Mouse (Mus musculus): ENCODE results near the gene Akap7. TPM values are rescaled to one million over a fixed set of nuclear protein-coding genes. Genes with fewer than 3 reads are reported as not detected.

Akap7 gene
- polyA plus RNA-seq (2015; fragmentation: Nextera tagmentation; extraction: Ambion mirVana), result 14.5 and 16.2 TPM in 2 replicates

DNA sequence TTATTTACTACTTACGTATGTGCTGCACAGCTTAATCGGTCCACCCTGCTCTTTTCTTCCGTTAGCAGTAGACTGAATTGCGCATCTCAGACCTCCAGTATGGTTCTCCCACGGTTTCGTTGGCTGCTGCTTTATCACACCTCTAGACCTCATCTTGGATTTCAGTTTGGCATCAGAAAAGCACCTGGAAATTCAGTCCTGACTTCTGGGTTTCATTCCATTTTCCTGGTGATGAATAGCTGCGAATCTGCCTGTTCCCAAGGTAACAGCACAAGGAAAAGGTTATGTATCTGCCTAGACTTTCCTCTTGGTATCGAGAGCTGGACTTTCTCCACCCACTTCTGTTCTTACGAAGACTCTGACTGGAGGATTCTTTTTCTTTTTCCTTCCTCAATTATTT is at the start of gene Akap7:
Gene Akap7, minus strand, starts transcription at position 101 of the 400 bp plus-strand sequence.
- Histone ChIP-seq H3K4me3 (no peak within 1 kb of the TSS), H3K9me3 (replicated peaks) (no peaks in the 10 kb centered on the region), H3K36me3 (ENCODE audit: poor library complexity, severe bottlenecking) (no peaks in the 10 kb centered on the region), H3K27ac (no peak within 1 kb of the TSS), H3K4me2 (no peak within 1 kb of the TSS), H3K4me1 (peaks cover 15% of the 10 kb centered on the region), H3K9ac (no peak within 1 kb of the TSS), H3K27me3 (no peaks in the 10 kb centered on the region)
- no peak for ATAC-seq
- 93% methylated on average over 9 of the region's 9 CpGs for WGBS

- Histone ChIP-seq H3K27ac (no peak overlapping the region), H3K4me3 (no peak overlapping the region), H3K36me3 (ENCODE audit: poor library complexity, severe bottlenecking) (no peaks in the 10 kb centered on the region), H3K4me2 (no peak overlapping the region), H3K27me3 (no peaks in the 10 kb centered on the region), H3K4me1 (no peaks in the 10 kb centered on the region), H3K9me3 (replicated peaks) (no peaks in the 10 kb centered on the region), H3K9ac (no peak overlapping the region)
- no peak for ATAC-seq
- WGBS, result 90% methylated on average over 7 of the region's 7 CpGs
These were observed 46.7 kb upstream of the Akap7 start for GRCm38 (mm10) chr10:25354390-25354789.

DNA sequence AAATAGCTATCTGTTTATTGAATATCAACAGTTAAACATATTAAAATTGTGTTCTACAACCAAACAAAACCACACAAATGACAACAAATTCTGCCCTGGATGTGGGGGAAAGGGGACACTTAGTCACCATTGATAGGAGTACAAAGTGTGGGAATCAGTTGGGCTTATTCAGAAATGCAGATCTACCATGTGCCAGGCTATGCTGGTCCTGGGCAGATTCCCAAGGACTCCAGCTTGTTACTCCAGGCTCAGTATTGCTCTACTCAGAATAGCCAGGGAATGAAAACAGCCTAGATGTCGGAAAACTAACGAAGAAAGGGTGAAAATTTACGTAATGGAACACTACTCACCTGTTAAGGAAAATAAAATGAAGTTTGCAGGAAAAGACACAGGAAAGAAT is 46.3 kb upstream of the Akap7 start:
- H3K4me2 ChIP-seq, result no peak overlapping the region
- H3K27me3 ChIP-seq, result no peaks in the 10 kb centered on the region
- no peaks in the 10 kb centered on the region for H3K9me3 ChIP-seq (replicated peaks)
- no peak overlapping the region for H3K4me3 ChIP-seq
- no peak for ATAC-seq
- H3K9ac ChIP-seq, result no peak overlapping the region
- no peaks in the 10 kb centered on the region for H3K36me3 ChIP-seq (ENCODE audit: poor library complexity, severe bottlenecking)
- WGBS, result 96% methylated on average over 3 of the region's 3 CpGs
- no peak overlapping the region for H3K27ac ChIP-seq
- no peaks in the 10 kb centered on the region for H3K4me1 ChIP-seq

GRCm38 (mm10) chr10:25342801-25343200 is 35.1 kb upstream of the Akap7 start:
- Histone ChIP-seq H3K4me1 (no peaks in the 10 kb centered on the region), H3K4me3 (no peak overlapping the region), H3K9me3 (replicated peaks) (no peaks in the 10 kb centered on the region), H3K4me2 (no peak overlapping the region), H3K27me3 (no peaks in the 10 kb centered on the region), H3K27ac (no peak overlapping the region), H3K9ac (no peak overlapping the region), H3K36me3 (ENCODE audit: poor library complexity, severe bottlenecking) (no peaks in the 10 kb centered on the region)
- ATAC-seq, result no peak

GRCm38 (mm10) chr10:25340675-25341074 is 33.0 kb upstream of the Akap7 start:
- 97% methylated on average over 5 of the region's 5 CpGs for whole genome bisulfite sequencing
- Histone ChIP-seq H3K4me3 (no peak overlapping the region), H3K27ac (no peak overlapping the region), H3K4me2 (no peak overlapping the region), H3K36me3 (ENCODE audit: poor library complexity, severe bottlenecking) (no peaks in the 10 kb centered on the region), H3K27me3 (no peaks in the 10 kb centered on the region), H3K9me3 (replicated peaks) (no peaks in the 10 kb centered on the region), H3K9ac (no peak overlapping the region), H3K4me1 (no peaks in the 10 kb centered on the region)
- no peak for ATAC-seq

DNA sequence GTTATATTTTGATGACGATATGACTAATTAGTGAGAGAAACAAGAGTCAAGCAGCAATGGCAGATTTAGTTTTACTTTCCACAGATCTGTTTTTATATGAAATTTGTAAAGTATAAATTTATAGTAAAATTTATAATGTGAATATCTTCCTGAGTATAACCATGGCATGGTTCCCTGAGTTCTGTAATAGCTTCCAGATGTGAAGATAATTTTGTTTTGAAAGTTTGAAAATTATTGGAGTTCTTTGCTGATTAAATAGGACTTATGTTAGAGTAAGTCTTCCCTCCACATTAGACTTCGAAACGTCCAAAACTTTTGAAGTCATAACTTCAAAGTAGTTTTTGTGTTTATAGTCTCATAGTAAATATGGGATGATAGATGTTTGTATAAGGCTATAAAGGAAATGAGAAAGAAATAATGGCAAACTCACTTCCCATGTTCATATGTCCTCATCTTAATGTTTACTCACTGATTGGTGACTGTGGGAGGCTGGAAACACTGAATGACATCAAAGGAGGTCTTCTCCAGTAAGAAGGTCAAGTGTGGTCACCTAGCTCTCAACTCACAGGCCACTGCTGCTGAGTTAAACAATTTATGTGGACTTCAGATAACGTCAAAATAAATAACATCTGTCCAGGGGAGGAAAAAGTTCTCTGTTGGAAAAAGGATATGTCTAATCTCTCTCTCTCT is 25.9 kb upstream of the Akap7 start:
- Histone ChIP-seq H3K27ac (no peak overlapping the region), H3K9me3 (replicated peaks) (no peaks in the 10 kb centered on the region), H3K36me3 (ENCODE audit: poor library complexity, severe bottlenecking) (no peaks in the 10 kb centered on the region), H3K27me3 (no peaks in the 10 kb centered on the region), H3K4me3 (no peak overlapping the region), H3K9ac (no peak overlapping the region), H3K4me1 (no peaks in the 10 kb centered on the region), H3K4me2 (no peak overlapping the region)
- 80% methylated on average over 4 of the region's 4 CpGs for WGBS
- ATAC-seq, result no peak

GRCm38 (mm10) chr10:25331321-25332049 is 23.8 kb upstream of the Akap7 start:
- H3K27me3 ChIP-seq, result no peaks in the 10 kb centered on the region
- no peak overlapping the region for H3K4me3 ChIP-seq
- 0 out of 2 replicates have a peak, but pooled peaks have one; percentile 27 for ATAC-seq
- no peaks in the 10 kb centered on the region for H3K9me3 ChIP-seq (replicated peaks)
- no peak overlapping the region for H3K4me2 ChIP-seq
- no peak overlapping the region for H3K9ac ChIP-seq
- no peaks in the 10 kb centered on the region for H3K4me1 ChIP-seq
- no peak overlapping the region for H3K27ac ChIP-seq
- WGBS, result 61% methylated on average over 9 of the region's 9 CpGs
- H3K36me3 ChIP-seq (ENCODE audit: poor library complexity, severe bottlenecking), result no peaks in the 10 kb centered on the region

GRCm38 (mm10) chr10:25330094-25330493 is 22.4 kb upstream of the Akap7 start:
- Histone ChIP-seq H3K4me1 (peaks cover 10% of the 10 kb centered on the region; the same call in 1 of the 2 replicates), H3K4me2 (no peak overlapping the region), H3K27me3 (no peaks in the 10 kb centered on the region), H3K4me3 (no peak overlapping the region), H3K9ac (no peak overlapping the region), H3K27ac (no peak overlapping the region), H3K9me3 (replicated peaks) (no peaks in the 10 kb centered on the region), H3K36me3 (ENCODE audit: poor library complexity, severe bottlenecking) (no peaks in the 10 kb centered on the region)
- ATAC-seq, result no peak
- 90% methylated on average over 7 of the region's 7 CpGs for WGBS

- H3K9me3 ChIP-seq (replicated peaks), result no peaks in the 10 kb centered on the region
- no peaks in the 10 kb centered on the region for H3K36me3 ChIP-seq (ENCODE audit: poor library complexity, severe bottlenecking)
- H3K4me3 ChIP-seq, result no peak overlapping the region
- no peak overlapping the region for H3K4me2 ChIP-seq
- H3K9ac ChIP-seq, result no peak overlapping the region
- no peaks in the 10 kb centered on the region for H3K27me3 ChIP-seq
- H3K4me1 ChIP-seq, result peaks cover 10% of the 10 kb centered on the region; the same call in 1 of the 2 replicates
- 81% methylated on average over 6 of the region's 6 CpGs for WGBS
- no peak overlapping the region for H3K27ac ChIP-seq
- ATAC-seq, result no peak
These were observed 19.8 kb upstream of the Akap7 start for GRCm38 (mm10) chr10:25327511-25327910.

- 0 out of 2 replicates have a peak, but pooled peaks have one; percentile 13 for ATAC-seq
- H3K9me3 ChIP-seq (replicated peaks), result no peaks in the 10 kb centered on the region
- H3K4me3 ChIP-seq, result no peak overlapping the region
- H3K9ac ChIP-seq, result no peak overlapping the region
- H3K4me1 ChIP-seq, result peaks cover 10% of the 10 kb centered on the region; the same call in 1 of the 2 replicates
- no peaks in the 10 kb centered on the region for H3K27me3 ChIP-seq
- 25% methylated on average over 4 of the region's 4 CpGs for WGBS
- H3K4me2 ChIP-seq, result no peak overlapping the region
- H3K36me3 ChIP-seq (ENCODE audit: poor library complexity, severe bottlenecking), result no peaks in the 10 kb centered on the region
- H3K27ac ChIP-seq, result no peak overlapping the region
These were observed 18.0 kb upstream of the Akap7 start for GRCm38 (mm10) chr10:25325690-25326089.

GRCm38 (mm10) chr10:25321198-25321597 is 13.5 kb upstream of the Akap7 start:
- Histone ChIP-seq H3K4me3 (no peak overlapping the region), H3K9me3 (replicated peaks) (no peaks in the 10 kb centered on the region), H3K27me3 (no peaks in the 10 kb centered on the region), H3K4me2 (no peak overlapping the region), H3K27ac (no peak overlapping the region), H3K9ac (no peak overlapping the region), H3K4me1 (peaks cover 10% of the 10 kb centered on the region; the same call in 1 of the 2 replicates), H3K36me3 (ENCODE audit: poor library complexity, severe bottlenecking) (no peaks in the 10 kb centered on the region)
- 82% methylated on average over 4 of the region's 4 CpGs for WGBS
- no peak for ATAC-seq

DNA sequence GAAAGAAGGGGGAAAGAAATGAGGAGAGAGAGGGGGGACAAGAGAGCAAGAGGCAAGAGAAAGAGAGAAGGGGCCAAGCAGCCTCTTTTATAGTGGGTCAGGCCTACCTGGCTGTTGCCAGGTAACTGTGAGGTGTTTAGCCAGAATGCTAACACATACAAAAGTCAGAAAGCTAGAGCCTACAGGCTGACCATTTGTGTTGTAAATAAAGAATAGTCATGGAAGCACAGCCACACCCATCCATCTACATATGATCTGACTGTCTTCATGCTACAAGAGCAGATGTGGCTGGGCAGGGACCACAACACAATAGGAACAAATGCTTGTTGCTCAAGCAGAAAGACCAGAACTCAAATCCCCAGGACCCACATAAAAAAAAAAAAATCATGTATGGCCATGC is 11.9 kb upstream of the Akap7 start:
- Histone ChIP-seq H3K4me3 (no peak overlapping the region), H3K4me1 (0 out of 2 replicates have a peak, but pooled peaks cover 1% of the 10 kb centered on the region), H3K27me3 (no peaks in the 10 kb centered on the region), H3K9me3 (replicated peaks) (no peaks in the 10 kb centered on the region), H3K4me2 (no peak overlapping the region), H3K36me3 (ENCODE audit: poor library complexity, severe bottlenecking) (no peaks in the 10 kb centered on the region), H3K9ac (no peak overlapping the region), H3K27ac (no peak overlapping the region)
- ATAC-seq, result no peak
